Mouse (Mus musculus) Muller cell, postnatal 12 days (primary cell): ENCODE measurements around the gene Mymk.

Experiments
- DNase-seq: peaks from one replicate; pipeline ENCODE4 v3.0.0-alpha.2; 2015; ENCODE audit errors: inconsistent ontology term

Gene Mymk

DNA sequence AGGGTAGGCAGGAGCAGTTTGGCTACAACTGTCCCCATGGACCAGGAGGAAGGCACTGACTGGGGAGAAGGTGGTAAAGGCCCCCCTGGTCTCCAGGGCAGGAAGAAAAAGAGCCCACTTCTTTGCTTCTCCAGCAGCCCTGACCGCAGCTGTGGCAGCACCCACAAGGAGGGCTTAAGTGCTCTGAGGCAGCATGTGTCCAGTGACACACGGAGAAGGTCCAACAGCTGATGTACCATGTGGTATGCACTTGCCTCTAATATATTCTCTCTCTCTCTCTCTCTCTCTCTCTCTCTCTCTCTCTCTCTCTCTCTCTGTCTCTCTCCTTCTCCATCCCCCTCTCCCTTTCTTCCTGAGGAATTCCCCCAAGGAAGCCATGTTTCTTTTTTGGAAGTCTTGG is at the start of gene Mymk:
Gene Mymk, minus strand, starts transcription at position 202 of the 400 bp plus-strand sequence.
- DNase-seq = no peak

DNA sequence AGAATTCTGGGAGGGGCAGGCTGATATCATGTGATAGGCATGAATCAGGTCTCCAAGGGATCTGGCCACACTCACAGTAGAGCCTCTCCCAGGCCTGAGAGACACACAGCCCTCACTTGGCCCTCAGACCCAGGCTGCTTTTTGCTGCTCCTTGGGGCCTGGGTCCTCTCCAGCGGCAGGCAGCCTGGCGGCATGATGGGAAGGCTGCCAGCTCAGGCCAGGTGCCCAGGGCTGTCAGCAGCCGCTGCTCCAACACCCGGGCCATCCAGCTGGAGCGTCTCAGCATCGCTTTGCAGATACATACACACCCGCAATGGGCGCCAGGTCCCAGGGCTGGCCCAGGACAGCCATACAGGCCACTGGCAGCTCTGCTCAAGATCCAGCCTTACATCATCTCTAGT is 48.3 kb upstream of the Mymk start:
- DNase-seq = no peak

DNA sequence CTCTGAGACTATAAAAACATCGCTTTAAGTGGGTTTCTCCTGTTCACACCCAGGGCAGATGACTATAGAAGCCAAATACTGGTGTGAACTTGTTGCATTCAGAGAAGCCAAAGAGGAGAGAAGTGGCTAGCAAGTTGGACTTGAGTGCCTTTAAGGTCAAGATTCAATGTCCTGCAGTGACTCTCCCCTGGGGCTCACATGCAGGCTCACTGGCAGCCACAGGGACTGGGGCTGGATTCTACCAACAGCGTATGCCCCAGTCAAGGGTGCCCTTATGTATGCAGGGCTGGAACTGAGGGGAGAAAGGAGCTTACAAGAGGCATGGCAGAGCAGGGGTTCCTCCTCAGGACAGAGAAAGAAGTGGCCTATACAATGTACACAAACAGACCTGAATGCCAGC is 47.8 kb upstream of the Mymk start:
- no peak for DNase-seq

DNA sequence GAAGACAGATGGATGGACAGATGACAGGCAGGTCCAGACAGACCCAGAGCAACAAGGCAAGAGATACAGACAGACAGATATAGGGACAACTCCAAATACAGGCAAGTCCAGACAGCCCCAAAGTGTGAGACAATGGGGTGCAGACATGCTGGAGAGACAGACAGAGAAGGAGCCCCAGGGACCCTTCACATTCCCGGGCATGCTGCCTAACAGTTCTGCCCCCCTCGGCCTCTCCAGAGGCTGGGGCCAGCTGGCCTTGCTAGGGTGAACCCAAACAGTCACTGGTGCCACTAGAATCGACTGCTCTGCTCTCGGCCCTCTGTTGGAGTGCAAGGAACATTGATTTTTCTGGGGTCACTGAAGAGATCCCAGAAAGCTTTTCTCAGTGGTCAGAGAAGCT is 46.5 kb upstream of the Mymk start:
- DNase-seq = no peak

DNA sequence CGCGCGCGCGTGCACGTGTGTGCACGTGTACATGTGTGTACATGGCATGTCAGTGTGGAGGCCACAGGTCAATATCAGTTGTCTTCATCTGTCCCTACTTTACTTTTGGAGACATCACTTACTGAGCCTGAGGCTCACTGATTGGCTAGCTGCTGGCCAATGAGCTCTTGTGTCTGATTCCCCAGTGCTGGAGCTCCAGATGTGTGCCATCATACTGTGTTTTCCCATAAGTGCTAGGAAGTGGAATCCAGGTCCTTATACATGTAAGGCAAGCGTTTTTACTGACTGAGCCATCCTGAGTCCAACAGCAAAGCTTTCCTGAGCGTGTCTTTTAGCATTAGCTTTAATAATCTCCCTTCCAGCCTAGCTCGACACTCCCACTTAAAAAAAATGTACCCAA is 42.2 kb upstream of the Mymk start:
- DNase-seq = no peak

DNA sequence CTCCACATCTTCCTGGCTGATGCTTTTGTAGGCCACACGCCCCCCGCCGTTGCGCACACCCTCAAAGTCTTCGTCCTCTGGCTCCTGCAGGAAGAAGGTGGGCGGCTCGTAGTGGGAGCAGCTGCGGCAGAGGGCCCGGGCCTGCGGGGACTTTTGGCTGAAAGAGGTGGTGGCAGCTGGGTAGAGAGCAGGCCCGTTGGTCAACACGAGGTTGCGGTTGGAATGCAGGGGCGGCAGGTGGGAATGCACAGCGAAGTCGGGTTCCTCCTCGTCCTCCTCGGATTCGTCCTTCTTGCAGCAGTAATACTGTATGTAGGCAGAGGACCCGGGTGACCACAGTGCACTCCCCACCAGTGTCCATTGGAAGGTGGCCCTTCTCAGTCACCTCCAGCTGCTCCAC is 40.6 kb upstream of the Mymk start:
- DNase-seq = no peak

DNA sequence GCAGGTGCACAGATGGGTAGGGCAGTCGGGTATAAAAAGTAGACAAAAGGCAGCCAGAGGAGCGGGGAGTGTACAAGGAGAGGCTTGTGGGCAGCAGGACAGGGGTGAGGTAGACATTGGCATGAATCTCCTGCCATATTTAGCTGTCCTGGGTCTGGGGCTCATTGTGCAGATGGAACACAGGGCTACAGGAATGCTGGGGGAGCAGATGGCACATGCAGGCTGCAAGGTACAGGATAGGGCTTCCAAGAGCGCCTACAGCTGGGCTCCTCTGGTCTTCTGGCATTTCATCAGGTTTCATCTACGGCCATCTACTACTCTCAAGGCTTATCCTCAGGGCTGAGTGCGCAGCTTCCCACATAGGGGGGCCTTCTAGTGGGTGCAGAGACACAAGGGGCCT is 37.1 kb upstream of the Mymk start:
- DNase-seq = no peak

DNA sequence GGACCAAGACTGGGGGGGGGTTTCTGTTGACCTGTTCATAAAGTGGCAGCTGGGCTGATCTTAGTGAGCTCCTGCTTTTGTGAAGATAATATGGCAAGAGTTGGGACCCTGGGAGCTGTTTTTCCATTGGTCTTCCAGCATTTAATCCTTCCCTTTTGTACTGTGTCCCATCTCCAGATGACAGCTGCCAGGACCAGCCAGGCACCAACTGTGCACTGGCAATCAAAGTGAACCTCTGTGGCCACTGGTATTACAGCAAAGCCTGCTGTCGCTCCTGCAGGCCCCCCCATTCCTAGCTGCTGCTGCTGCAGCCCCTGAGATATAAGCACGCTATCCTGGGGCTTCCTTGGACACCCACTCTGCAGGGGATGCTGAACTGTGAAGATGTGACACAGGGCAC is 36.2 kb upstream of the Mymk start:
- no peak for DNase-seq

DNA sequence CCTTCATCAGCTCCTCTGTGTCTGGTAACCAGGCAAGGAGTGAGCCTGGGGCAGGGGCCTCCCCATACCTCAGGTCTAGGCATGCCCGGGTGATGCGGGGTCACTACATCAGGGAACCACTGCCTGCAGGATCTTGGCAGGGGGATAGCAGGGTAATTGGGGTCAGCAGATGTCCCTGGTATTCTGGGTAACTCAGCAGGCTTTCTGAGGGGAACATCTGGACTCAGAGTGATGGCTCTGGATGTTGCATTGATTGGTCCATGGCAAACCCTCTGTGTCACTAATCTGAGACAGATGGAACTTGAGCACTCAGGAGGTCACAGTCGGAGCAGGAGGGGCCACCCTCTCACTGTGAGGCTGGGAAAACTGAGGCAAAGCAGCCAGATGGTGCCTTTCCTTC is 34.8 kb upstream of the Mymk start:
- no peak for DNase-seq

DNA sequence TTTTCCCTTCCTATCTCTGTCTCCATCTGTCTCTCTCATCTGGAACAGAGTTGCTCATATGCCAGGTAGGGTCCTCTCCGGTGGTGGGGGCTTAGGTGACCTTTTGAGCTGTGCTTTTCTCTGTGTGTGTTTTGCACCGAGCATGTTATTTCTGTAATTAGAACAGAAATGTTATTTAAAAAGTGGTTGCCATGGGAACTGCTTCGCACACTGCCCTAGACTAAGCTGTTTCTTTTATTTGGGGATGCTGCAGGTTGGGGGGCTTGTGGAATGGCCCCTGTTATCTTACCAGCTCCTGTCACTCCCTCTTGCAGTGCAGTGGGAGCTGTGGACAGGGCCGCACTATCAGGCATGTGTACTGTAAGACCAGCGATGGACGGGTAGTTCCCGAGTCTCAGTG is 31.6 kb upstream of the Mymk start:
- no peak for DNase-seq

DNA sequence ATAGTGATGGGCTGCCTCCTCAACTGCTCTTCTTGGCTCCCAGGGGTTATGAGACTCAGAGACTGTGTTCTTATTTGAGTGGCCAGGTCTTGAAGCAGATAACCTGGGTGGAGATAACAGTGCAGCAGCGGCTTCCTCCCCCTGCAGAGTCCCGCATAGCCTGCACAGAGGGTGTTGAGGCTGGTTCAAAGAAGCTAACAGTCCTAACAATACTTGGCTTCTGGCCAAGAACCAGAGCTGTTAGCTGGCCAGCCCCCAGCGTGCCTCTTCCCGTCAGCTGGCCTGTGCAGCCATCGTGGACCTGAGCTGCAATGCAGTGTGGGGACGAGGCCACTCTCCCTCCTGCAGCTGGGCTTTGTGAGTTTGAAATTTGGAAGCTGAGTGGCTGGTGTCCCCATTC is 25.8 kb upstream of the Mymk start:
- DNase-seq = peak; percentile 65

DNA sequence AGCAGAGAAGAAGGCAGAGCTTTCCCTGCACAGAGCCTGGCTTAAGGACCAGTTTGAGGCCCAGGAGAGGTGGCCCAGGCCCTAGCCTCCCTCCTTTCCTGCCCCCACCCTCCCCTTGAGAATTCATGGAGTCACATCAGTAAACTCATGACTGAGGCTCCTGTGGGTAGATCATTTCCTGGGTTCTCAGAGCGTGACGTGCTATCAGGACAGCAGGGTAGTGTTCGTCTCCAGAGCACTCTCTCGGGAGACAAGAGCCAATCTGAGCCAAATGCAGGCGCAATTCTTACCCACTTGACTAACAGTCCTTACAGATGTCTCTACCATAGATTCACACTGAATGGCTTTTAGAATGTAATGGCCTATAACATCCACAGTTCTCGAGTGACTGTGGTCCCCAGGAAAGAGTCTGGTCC is 25.3 kb upstream of the Mymk start:
- DNase-seq = no peak

DNA sequence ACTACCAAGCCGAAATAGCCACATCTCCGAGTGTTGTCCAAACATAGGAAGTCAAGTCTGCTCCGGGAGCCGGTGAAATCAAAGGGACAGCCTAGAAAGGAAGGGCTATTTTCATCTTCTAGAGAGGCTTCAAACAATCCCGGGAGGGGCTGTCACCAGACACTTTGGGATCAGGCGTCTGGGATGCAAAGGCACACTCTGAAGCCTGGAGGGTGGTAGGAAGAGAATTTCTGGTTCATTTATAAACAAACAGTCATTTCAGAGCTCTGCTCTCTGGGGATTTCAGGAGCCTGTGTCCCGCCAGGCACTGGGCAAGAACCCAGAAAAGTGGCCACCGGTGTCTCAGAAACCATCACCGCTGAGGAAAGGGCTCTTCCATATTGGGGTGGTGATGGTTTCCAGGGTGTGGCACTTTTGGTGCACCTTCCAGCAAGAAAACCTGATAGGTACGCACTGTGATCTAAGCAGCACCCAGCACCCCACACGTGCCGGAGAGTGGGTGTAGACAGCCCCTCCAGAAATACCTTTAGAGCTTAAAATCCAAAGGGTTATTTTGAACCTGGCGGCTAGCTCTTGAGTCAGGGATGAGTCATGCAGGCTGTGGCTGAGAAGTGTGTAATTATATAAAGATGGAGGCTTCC is 24.5 kb upstream of the Mymk start:
- DNase-seq = no peak

DNA sequence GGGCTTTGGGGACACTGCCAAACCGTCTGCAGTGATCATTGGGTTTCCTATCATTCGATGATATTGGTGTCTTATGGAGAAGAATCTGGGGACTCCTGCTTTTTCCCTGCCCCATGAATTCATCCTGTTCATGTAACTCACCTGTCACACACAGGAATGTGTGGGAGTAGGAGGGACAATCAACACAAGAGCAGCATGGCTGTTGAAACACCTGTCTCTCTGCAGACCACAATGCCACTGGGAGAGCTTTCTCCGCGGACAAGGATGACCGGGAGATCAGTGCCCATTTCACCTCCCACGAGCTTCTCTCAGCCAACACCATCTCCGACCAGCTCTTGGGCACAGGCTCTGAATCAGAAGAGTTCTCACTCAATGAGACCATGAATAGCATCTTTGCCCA is 23.2 kb upstream of the Mymk start:
- no peak for DNase-seq

DNA sequence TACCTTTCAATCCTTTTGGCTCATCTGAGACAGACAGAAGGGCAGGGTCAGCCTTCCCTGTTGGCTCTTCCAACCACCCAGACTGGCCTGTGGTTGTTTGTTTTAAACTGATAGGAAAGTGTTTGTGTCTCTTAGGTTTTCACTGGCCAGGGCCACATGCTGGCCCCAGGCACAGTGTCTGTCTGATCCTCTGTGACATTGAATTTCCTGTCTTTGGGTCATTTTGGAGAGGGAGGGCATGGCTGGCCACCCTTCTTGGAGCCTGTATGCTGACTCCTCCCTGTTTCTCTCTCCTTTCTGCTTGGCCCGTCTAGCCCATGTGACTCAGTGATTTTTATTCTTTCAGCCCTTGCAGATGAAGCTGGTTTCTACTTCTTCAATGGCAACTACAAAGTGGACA is 17.3 kb upstream of the Mymk start:
- no peak for DNase-seq

DNA sequence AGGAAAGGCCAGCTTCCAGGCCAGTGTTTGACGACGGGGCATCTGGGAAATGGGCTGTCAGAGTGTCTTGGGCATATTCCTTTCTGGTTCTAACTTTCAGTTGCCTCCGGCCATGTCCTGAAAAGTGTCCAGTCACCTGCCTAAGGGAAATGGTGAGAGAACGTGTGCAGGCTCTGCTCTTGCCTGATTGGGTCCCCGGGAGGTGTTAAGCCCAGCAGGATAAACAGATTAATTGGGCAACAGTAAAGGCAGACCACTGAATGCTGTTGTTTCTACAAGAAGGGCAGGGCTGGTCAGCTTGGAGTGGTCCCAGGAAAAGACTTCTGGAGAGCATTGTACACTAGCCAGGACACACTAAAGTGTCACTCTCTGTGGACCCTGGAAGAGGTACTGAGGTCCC is 16.7 kb upstream of the Mymk start:
- no peak for DNase-seq

DNA sequence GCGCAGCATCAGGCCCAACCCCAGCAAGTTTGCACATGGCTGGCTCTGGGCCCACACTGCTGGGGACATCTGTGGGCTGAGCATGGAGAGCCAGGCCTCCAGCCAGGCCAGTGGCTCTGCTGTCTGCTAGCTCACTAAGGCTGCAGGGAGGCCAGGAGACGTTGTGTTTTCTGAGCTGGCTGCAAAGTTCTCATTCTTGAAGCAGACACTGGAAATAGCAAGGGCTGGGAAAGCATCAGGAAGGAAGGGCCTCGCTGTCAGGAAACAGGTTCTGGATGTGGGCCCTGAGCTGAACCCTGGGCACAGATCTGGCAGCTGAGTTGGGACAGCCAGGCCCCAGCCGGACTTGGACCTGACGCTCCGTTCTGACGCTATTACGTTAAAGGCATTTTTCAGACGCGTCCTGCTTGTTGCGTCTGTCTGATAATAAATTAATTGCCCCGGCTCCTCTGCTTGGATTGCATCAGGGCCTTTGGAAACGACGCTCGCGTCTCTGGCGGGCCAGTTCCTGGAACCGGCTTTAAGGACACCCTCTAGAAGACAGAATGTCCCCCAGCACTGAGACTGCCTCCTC is 16.2 kb upstream of the Mymk start:
- no peak for DNase-seq

DNA sequence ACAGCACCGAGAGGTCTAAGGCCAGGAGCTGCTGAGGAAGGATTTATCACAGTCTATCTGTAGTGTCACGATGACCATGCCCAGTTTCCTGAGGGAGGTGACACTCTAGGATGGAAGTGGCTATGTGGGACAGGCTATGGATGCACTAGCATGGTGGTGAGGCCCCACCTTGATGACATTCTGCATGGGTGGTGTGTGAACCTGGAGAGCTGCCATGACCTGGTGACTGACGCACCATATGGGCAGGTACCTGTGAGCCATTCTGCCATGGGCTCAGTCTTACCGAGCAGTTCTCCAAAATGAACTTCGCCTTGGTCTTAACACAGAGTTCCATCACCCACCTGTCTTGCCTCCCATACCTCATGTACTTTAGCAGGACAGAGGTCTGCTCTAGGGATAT is 15.6 kb upstream of the Mymk start:
- DNase-seq = no peak

DNA sequence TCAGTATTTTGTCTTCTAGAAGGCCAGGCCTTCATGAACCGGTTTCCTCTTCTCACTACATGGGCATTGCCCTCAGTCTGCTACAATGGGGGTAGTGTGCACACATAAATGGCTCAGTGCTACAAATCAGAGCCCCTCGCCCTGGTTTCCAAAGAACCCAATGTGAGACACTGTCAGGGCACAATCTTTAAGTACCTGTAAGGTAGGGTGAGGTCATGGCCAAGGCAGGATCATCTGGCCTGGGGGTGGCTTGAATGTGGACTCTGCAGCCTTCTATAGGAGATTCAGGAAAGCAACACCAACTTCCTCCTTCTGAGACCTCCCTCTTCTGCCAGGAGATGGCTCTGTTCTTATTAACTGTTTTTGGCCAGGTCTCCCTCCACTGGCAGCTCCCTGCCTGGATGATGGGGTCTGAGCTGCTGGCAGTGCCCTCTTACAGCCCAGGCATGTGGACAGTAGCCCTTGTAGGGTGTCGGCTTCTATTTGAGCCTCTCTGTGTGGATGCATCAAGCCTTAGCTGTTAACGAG is 14.6 kb upstream of the Mymk start:
- no peak for DNase-seq

DNA sequence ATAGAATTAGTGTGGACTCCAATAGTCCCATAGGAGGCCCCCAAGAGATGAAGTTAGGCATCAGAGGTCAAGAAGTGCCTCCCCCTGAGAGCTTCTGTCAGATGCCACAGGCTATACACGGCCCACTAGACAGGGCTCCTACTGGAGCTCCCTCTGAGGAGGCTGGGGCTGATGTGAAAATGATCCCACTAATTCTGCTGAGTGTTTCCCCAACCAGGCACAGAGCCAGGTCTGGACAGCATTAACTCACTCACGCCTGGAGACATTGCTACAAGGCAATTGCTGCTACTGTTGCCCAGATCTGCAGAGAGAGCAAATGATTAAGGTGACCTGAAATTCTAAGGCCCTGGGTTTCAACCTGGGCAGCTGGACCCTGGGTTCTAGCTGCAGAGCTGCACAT is 13.8 kb upstream of the Mymk start:
- peak; percentile 40 for DNase-seq

DNA sequence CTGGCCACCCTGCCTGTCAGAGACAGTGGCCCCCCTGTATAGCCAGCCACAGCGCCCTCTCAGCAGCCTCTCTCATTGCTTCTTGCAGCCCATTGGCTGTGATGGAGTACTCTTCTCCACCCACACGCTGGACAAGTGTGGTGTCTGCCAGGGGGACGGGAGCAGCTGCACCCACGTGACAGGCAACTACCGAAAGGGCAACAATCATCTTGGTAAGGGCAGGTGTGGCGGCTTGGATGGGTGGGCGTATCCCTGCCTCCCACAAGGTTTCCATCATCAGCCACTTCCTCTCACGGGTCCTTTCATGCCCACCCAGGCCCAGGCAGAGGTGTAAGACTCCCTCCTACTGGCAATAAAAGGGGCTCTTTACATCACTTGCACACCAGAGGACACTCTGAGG is 13.0 kb upstream of the Mymk start:
- DNase-seq = no peak

DNA sequence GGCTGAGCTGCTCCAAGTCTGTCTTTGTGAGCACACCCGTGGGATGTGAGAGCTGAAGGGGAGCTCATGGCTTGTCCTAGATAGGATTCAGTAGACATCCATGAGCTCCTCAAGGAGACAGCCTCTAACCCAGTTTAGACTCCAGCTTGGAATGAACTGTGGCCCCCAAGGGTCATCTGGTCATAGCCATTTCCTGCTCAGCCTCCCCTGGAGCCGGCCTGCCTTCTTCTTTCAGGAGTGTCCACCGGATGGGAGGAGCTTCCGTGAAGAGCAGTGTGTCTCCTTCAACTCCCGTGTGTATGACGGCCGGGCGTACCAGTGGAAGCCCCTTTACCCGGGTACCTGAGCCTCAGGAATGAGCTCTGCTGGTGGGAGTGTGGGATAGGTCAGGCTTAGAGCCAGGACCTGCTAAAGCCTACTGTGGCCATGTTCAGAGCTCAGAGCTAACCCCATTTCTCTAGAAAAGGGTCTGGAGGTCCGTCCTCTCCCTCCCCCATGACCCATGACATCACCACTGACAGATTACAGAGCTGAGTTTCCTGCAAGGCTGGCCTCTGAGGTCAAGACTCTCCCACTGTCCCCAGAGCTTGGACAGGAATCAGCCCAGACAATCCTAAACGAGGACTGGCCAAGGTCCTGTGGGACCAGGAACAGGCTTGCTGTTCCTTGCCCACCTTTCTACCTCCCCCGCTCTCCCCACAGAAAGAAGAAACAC is 11.9 kb upstream of the Mymk start:
- no peak for DNase-seq

DNA sequence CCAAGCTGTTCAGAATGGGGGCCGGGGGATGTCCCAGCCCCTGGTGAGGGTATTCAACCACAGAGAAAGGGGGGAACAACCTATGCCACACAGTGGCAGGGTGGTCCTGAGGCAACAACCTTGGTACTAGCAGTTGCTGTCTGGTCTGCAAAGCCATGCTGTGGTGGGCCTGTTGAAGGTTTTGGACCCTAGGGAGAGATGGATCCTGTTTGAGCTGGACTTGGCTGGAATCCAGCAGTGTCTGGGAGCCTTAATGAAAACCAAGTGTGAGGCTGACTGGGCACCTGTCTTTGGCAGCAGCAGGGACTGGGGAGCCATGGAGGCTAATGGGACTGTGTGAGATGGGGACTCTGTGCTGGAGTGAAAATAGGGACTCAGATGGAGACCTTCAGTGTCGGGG is 7.7 kb upstream of the Mymk start:
- peak; percentile 25 for DNase-seq
